Mouse (Mus musculus) lung, postnatal 0 days (tissue): Measurements from ENCODE around the gene Creb3l2.

Experiments
- CTCF ChIP-seq: IDR thresholded peaks from 2 replicates; pipeline ENCODE4 v1.5.1; 2016; ENCODE audit warnings: antibody characterized with exemption, mild to moderate bottlenecking
- EP300 ChIP-seq: IDR thresholded peaks from 2 replicates; pipeline ENCODE4 v1.6.1; 2016; ENCODE audit warnings: antibody characterized with exemption, mild to moderate bottlenecking, control low read depth

DNA sequence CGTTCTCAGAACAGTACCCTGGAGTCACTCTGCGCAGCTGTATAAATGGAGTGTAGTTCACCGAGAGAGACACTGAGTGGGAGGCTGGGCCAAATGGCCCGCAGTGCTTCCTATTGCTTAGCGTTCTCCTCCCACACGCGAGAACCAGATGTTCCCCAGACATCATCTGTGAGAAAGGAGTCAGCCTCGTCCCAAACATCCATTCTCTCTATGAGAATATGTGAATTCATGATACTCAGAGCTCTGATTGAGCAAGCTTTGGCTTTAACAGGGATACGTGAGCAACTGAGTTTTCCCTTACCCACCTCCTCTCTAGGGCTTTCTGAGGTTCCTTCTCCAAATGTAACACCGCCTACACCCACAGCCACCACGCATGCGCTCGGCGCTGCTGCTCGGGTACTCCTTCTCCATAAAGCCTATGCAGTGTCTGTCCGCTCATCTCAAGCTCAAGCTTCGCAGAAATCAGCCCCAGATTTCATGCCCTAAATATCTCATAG is 22.5 kb downstream of the Creb3l2 start:
- TF ChIP-seq CTCF (no peak; the same call in 1 of the 2 replicates), EP300 (no peak)
